ENCODE assay signal across 26 mouse cellular contexts in genomic region chr7:71289266-71289665, GRCm38 (mm10).
DNase-seq lines count a peak whose midpoint lies in the region; ATAC-seq and TF ChIP-seq lines count a peak whose summit lies in the region.
"Had no signal": no experiment of that assay in that cellular context is flagged by ENCODE, and none has a peak within 500 bp of the region (broad histone marks: within the 10 kb centered on the region; RNA-seq: fewer than 3 reads in every experiment).

No protein-coding gene starts in this region.

- no peak overlapping the region for H3K9ac ChIP-seq in lung, embryonic 16.5 days (ENCODE audit: low read length)
- H3K9ac ChIP-seq: embryonic facial prominence, embryonic 13.5 days; forebrain, embryonic 13.5 days; hindbrain, embryonic 13.5 days had no signal

- no peak for DNase-seq in lung, adult 2 months
- peak; percentile 7 for DNase-seq in Muller cell, postnatal 12 days (ENCODE audit: inconsistent ontology term)
- DNase-seq in fibroblast of lung, adult 2 months (ENCODE audit: low read depth) = peak; percentile 29
- DNase-seq in layer of hippocampus, adult 9-10 months (ENCODE audit: low spot score) = no peak
- DNase-seq in layer of hippocampus, postnatal 14 days (ENCODE audit: low spot score in 2 of 2) = no peak
- DNase-seq: adrenal gland, adult 2 months; adrenal gland, postnatal 25 days; cerebellum, adult 11-12 months; cerebellum, adult 8-10 months; cerebellum, postnatal 10 days; cerebellum, postnatal 36 days; embryo, embryonic 11 days; gastrocnemius, postnatal 10 days; gastrocnemius, postnatal 36 days; heart, postnatal 36 days had no signal

- H3K27ac ChIP-seq in lung, embryonic 16.5 days (ENCODE audit: low read length) = no peak overlapping the region
- H3K27ac ChIP-seq: embryonic facial prominence, embryonic 10.5 days; embryonic facial prominence, embryonic 13.5 days; forebrain, embryonic 10.5 days; forebrain, embryonic 13.5 days; hindbrain, embryonic 10.5 days; hindbrain, embryonic 13.5 days had no signal

- no peak overlapping the region for H3K4me2 ChIP-seq in lung, embryonic 16.5 days (ENCODE audit: low read depth, low read length)
- H3K4me2 ChIP-seq: embryonic facial prominence, embryonic 13.5 days; forebrain, embryonic 13.5 days; heart, embryonic 11.5 days; hindbrain, embryonic 13.5 days had no signal

- WGBS in lung, embryonic 16.5 days = 43% methylated on average over 5 of the region's 5 CpGs
- 55% methylated on average over 5 of the region's 5 CpGs for WGBS in lung, adult 2 months

- no peaks in the 10 kb centered on the region for H3K4me1 ChIP-seq in lung, embryonic 16.5 days (replicated peaks; ENCODE audit: control insufficient read depth, insufficient read depth, low read length)
- H3K4me1 ChIP-seq in lung, adult 2 months (ENCODE audit: control insufficient read depth, insufficient read depth, low read length) = no peaks in the 10 kb centered on the region
- H3K4me1 ChIP-seq: embryonic facial prominence, embryonic 10.5 days; embryonic facial prominence, embryonic 13.5 days; forebrain, embryonic 10.5 days; forebrain, embryonic 13.5 days; hindbrain, embryonic 10.5 days; hindbrain, embryonic 13.5 days had no signal

- H3K36me3 ChIP-seq in lung, embryonic 16.5 days (ENCODE audit: control insufficient read depth, insufficient read depth, low read length) = no peaks in the 10 kb centered on the region
- H3K36me3 ChIP-seq: embryonic facial prominence, embryonic 10.5 days; embryonic facial prominence, embryonic 13.5 days; forebrain, embryonic 10.5 days; hindbrain, embryonic 10.5 days; hindbrain, embryonic 13.5 days had no signal

- no peak for TF ChIP-seq CTCF in lung, adult 2 months (IDR thresholded peaks at IDR 0.05; ENCODE audit: insufficient read depth, low read length)

- no peaks in the 10 kb centered on the region for H3K27me3 ChIP-seq in lung, embryonic 16.5 days (ENCODE audit: control insufficient read depth, insufficient read depth, low read depth, low read length)
- H3K27me3 ChIP-seq: embryonic facial prominence, embryonic 13.5 days; forebrain, embryonic 13.5 days; hindbrain, embryonic 13.5 days had no signal

- TF ChIP-seq POLR2A in lung, adult 2 months (IDR thresholded peaks at IDR 0.05; ENCODE audit: borderline replicate concordance, extremely low read depth, low read depth, low read length) = no peak

- H3K4me3 ChIP-seq in lung, embryonic 16.5 days (ENCODE audit: low read length) = no peak overlapping the region
- no peak overlapping the region for H3K4me3 ChIP-seq in lung, adult 2 months (replicated peaks; ENCODE audit: extremely low read depth, low read depth, low read length)
- H3K4me3 ChIP-seq: embryonic facial prominence, embryonic 10.5 days; embryonic facial prominence, embryonic 13.5 days; erythroblast, embryonic 14.5 days; forebrain, embryonic 10.5 days; forebrain, embryonic 13.5 days; hindbrain, embryonic 10.5 days; hindbrain, embryonic 13.5 days had no signal

- H3K9me3 ChIP-seq in lung, embryonic 16.5 days (ENCODE audit: control insufficient read depth, low read length) = no peaks in the 10 kb centered on the region
- H3K9me3 ChIP-seq: embryonic facial prominence, embryonic 10.5 days; embryonic facial prominence, embryonic 13.5 days; forebrain, embryonic 10.5 days; forebrain, embryonic 13.5 days; hindbrain, embryonic 10.5 days; hindbrain, embryonic 13.5 days had no signal

- ATAC-seq in lung, embryonic 16.5 days (ENCODE audit: low read depth) = peak; percentile 28; the same call in 1 of the 2 replicates
- ATAC-seq: forebrain, embryonic 13.5 days; forebrain, embryonic 16.5 days; hindbrain, embryonic 16.5 days had no signal

Comparison
In these comparisons a context has a peak if more than half of its experiments do, and no peak if none do; other contexts are left out.
1. DNase-seq: peak in Muller cell, postnatal 12 days (single experiment) and fibroblast of lung, adult 2 months (single experiment); none in lung, adult 2 months (single experiment), layer of hippocampus, adult 9-10 months (single experiment) and layer of hippocampus, postnatal 14 days (0 of 2).